Mouse (Mus musculus) c-Kit-positive CD71-negative TER-119-negative erythroid progenitor cells, embryonic 14.5 days (primary cell): ENCODE data around the gene Hrc.
A peak's percentile ranks its signal among the peaks of the same experiment; 100 is the strongest.

ENCODE experiments used
- DNase-seq: peaks from one replicate; pipeline ENCODE4 v3.0.0-alpha.2; 2013; ENCODE audit warnings: low read depth

The Hrc gene

DNA sequence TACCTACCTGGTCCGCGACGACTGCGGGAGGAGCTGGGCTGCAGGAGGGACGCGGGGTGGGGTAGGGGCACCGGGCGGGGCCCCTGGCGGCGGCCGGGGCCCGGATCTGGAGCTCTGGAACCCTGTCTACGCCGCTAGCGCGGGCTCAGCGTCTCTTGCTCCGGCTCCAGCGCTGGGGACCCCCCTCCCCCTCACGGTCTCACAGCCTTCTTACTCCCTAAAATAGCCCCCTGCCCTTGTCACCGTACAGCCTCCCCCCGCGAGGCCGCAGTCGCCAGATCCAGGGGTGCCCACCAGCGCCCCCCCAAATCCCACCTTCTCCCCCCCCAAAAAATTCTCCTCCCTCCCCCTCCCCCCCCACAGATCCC lies 31.5 kb downstream of the Hrc start, which contains the start of gene Ppfia3:
TSS of gene Ppfia3 (minus strand) at position 368 of the 368 bp plus-strand sequence.
- DNase-seq = no peak

DNA sequence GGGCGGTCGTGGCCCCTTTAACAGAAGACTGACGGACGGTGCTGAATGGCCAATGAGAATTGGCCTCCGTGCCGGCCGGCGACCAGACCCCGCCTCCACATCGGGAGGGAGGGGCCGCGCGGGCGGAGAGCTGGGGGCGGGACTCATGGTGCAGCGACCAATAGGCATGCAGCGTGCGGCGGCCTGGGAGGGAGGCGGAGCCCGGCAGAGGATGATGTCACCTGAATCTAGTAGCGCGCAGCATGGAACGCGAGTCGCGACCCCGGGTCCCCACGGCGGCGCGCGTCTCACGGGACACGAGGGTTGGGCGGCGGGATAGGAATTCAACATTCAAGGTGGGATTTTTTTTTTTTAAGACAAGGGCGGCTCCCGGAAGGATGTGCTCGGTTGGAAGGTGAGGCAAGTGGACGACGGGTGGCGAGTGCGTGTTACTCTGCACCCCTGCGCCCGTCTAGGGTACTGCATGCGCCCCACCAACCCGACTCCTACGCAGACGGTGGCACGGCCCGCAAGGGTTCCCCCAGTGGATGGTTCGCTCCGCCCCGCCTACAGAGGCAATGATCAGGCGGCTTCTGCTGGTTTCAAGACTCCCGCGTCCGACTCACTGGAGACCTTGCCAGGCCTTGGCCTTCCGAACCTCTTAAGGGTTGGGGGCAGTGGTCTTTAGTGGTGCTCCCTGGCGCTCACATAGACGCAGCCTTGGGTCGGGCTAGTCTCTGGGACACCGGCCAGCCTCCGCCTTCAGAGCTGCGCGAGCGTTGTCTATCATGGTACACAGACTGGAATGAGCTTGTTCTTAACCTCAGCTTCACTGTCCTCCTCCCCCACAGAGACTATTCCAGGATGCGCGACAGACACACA lies 32.2 kb downstream of the Hrc start:
- peak; percentile 83 for DNase-seq

GRCm38 (mm10) chr7:45368178-45368577 lies 33.1 kb downstream of the Hrc start:
- DNase-seq = no peak

GRCm38 (mm10) chr7:45369022-45369745 lies 34.1 kb downstream of the Hrc start:
- no peak for DNase-seq

DNA sequence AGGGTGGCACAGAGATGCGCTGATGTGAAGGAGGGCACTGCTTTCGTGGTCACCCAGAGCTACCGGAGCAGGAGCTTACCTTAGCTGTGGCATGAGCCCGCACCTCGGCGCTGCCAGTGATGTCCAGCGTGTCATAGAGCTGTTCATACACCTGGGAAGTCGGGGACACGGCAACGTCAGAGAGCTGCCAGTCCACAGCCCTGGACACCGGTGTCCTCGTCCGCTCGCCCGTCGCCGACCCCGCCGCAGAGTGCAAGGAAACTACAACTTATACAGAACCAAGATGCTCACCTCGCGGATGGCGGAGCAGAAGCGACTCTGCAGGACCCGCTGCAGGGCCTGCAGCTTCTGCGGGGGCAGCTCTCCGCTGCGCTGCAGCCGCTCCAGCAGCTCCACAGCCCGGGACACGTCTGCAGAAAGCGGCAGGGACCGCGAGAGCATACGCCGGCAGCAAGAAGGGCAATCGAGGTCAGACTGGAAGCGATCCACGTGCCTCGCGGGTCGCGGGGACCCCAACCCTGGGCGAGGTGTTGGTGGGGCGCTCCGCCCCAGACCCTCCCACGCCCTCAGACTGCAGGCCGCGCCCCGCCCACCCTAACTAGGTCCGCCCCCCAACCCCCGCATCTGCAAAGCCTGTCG lies 34.9 kb downstream of the Hrc start:
- no peak for DNase-seq

DNA sequence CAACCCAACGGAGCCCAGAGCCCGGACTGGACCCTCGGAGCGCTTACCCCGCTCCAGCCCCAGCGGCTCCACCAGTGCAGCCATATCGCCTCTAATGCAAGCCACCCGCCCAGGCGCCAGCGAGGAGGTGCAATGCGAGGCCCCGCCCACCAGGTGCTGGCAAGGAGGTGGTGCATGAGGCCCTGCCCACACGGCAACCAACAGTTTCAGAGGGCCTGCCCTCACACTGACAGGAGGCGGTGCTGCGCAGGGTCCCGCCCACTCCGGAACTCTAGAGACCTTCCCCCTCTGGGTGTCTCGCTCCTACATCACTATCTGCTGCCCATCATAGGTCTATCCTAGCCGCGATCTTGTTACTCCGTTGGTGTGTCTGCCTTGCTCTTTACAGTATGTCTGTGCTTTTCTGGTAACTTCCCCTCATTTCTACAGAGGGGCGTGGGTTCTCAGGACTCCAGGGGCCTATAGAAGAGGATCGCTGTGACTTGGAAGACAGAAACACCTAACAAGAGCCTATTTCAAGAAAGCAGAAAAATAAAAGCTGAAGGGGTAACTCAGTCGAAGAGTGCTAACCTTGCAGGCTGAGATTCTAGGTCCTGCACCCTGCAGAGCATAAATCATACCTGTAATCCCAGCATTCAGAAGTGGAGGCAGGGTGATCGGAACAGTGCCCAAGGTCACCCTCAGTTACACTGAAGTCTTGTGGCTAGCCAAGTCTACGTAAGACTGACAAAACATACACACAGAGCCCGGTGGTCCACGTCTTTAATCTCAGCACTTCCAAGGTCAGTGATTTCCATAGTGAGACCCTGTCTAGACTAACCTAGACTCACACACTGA lies 35.6 kb downstream of the Hrc start, which contains the start of gene Lin7b:
TSS of gene Lin7b (minus strand) at position 109 of the 837 bp plus-strand sequence.
- DNase-seq = peak; percentile 81

DNA sequence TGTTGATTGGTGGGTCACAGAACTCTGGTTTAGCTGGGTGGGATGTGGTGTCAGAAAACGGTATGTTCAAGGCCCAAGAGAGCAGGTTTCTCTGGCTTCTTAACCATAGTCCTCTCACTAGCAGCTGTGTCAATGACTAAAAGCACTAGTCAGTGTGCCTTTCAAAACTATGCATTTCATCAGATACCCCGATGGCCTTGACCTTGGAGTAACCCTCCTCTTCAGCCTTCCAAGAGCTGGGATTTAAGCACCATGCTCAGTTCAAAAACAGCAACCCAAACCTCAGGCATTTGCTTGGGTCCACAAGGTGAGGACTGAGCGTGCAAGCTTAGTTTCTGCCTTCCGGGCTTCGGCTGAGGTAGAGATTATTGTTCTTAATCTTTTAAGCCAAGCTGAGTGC lies 37.3 kb downstream of the Hrc start:
- no peak for DNase-seq

- no peak for DNase-seq
These were observed 39.5 kb downstream of the Hrc start for GRCm38 (mm10) chr7:45374620-45375019.

- no peak for DNase-seq
These were observed 41.0 kb downstream of the Hrc start for GRCm38 (mm10) chr7:45376057-45376456.

DNA sequence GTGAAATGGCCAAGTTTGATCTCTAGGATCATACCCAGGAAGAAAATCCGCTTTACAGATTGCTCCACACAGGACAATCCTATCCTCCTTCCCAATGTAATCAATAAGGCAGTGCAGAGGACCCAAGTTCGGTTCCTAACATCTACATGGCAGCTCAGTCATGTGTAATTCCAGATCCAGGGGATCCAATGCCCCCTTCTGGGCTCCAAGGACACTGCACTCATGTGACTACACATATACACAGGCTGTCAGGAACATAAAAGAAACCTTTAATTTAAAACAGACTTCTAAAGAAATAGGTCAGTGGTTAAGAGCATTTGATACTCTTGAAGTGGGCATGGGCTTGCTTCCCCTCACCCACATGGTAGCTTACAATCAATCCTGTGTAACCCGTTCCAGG lies 51.0 kb downstream of the Hrc start:
- DNase-seq = no peak
